Mouse (Mus musculus) liver, postnatal 0 days (tissue): ENCODE data around the gene Rnf225.

Experiments
- CTCF ChIP-seq: sonication (generic); IDR thresholded peaks from 2 replicates; pipeline ENCODE4 v1.5.1; 2016; ENCODE audit warnings: antibody characterized with exemption, low read depth
- EP300 ChIP-seq: IDR thresholded peaks from 2 replicates; pipeline ENCODE4 v1.6.1; 2016; ENCODE audit warnings: antibody characterized with exemption, low read depth, mild to moderate bottlenecking

GRCm38 (mm10) chr7:12905146-12905545, 22.1 kb upstream of the Rnf225 start:
- TF ChIP-seq CTCF (no peak), EP300 (no peak)
